Mouse (Mus musculus): ENCODE measurements around the gene Cdh12.

GRCm38 (mm10) chr15:21458098-21458497 is 1009.0 kb downstream of the Cdh12 start:
- TF ChIP-seq POLR2A (IDR thresholded peaks at IDR 0.05; ENCODE audit: insufficient read depth, low read depth, low read length): no peak
- no peak for TF ChIP-seq CTCF (IDR thresholded peaks at IDR 0.05)
- no peak for TF ChIP-seq EP300 (IDR thresholded peaks at IDR 0.05; ENCODE audit: insufficient read depth, low read depth, low read length)
